Mouse (Mus musculus) forebrain, postnatal 0 days (tissue): ENCODE measurements at regions not wholly inside any gene's neighbourhood (a gene's known extent, or its start where the extent isn't known, plus 50 kb on each side); places are given as distances from the start of the nearest gene placed in this dataset.
"Not testable (repeated sequence)": the region's sequence is repeated elsewhere in the genome, so short reads cannot be mapped to it uniquely, and the experiment has no call there.

Source experiments
- ATAC-seq: fragments of 200-750 bp; cut with Nextera tagmentation; 2 replicates; pipeline ENCODE4 v1.8.0; 2017; ENCODE audit warnings: mild to moderate bottlenecking, moderate library complexity
- DNase-seq: peaks from one replicate; pipeline ENCODE4 v3.0.0-alpha.2; 2015
- H3K27ac ChIP-seq: fragments of 300-500 bp; sonication (generic); 2 replicates; pipeline ENCODE4 v1.5.1; 2014; ENCODE audit warnings: low read depth, mild to moderate bottlenecking, antibody characterized with exemption, low read length, moderate library complexity, mixed read lengths
- H3K27me3 ChIP-seq: fragments of 300-500 bp; sonication (generic); 2 replicates; pipeline ENCODE4 v1.6.1; 2014; ENCODE audit warnings: mild to moderate bottlenecking, low read length, mixed read lengths; ENCODE audit not compliant: insufficient read depth
- H3K36me3 ChIP-seq: fragments of 300-500 bp; sonication (generic); 2 replicates; pipeline ENCODE4 v1.6.1; 2014; ENCODE audit warnings: mild to moderate bottlenecking, moderate library complexity; ENCODE audit not compliant: insufficient read depth
- H3K4me1 ChIP-seq: fragments of 300-500 bp; sonication (generic); 2 replicates; pipeline ENCODE4 v1.6.1; 2014; ENCODE audit warnings: antibody characterized with exemption; ENCODE audit not compliant: insufficient read depth
- H3K4me2 ChIP-seq: fragments of 300-500 bp; sonication (generic); 2 replicates; pipeline ENCODE4 v1.6.1; 2014; ENCODE audit warnings: low read depth, mild to moderate bottlenecking, moderate library complexity
- H3K4me3 ChIP-seq: fragments of 300-500 bp; sonication (generic); 2 replicates; pipeline ENCODE4 v1.5.1; 2014; ENCODE audit warnings: low read depth, low read length, mixed read lengths
- H3K9ac ChIP-seq: fragments of 300-500 bp; sonication (generic); 2 replicates; pipeline ENCODE4 v1.6.1; 2014; ENCODE audit warnings: mild to moderate bottlenecking
- H3K9me3 ChIP-seq: fragments of 300-500 bp; sonication (generic); 2 replicates; pipeline ENCODE4 v1.6.1; 2016; ENCODE audit warnings: low read length
- CTCF ChIP-seq: sonication (generic); IDR thresholded peaks from 2 replicates; pipeline ENCODE4 v1.5.1; 2016; ENCODE audit warnings: antibody characterized with exemption, control low read depth, low read depth
- WGBS: fragments of 180-500 bp; shearing (Covaris S2); extraction: QIAGEN DNeasy Blood & Tissue Kit; methylation state at CpG from one replicate; pipeline ENCODE4 v1.1.7; 2014; 5-methylcytosine and 5-hydroxymethylcytosine counted together

- Histone ChIP-seq H3K9ac (no peak overlapping the region), H3K27ac (no peak overlapping the region), H3K36me3 (no peaks in the 10 kb centered on the region), H3K4me3 (no peak overlapping the region), H3K27me3 (no peaks in the 10 kb centered on the region), H3K4me1 (no peaks in the 10 kb centered on the region), H3K4me2 (no peak overlapping the region), H3K9me3 (no peaks in the 10 kb centered on the region)
- ATAC-seq, result no peak
- TF ChIP-seq CTCF, result no peak
- no peak for DNase-seq
- 21% methylated on average over 8 of the region's 8 CpGs for WGBS
These were observed 336.7 kb downstream of the Samd5 start for GRCm38 (mm10) chr10:9338207-9338801.

GRCm38 (mm10) chr10:9334245-9334845 is 340.7 kb downstream of the Samd5 start:
- no peak for TF ChIP-seq CTCF

GRCm38 (mm10) chr10:9331694-9332093 is 343.3 kb downstream of the Samd5 start:
- DNase-seq, result no peak
- peak; percentile 16; the same call in 1 of the 2 replicates for ATAC-seq
- 31% methylated on average over 3 of the region's 3 CpGs for WGBS

More at GRCm38 (mm10) chr10:9334245-9334845, 340.7 kb downstream of the Samd5 start:
- no peak for DNase-seq
- no peak overlapping the region for H3K27ac ChIP-seq
- no peaks in the 10 kb centered on the region for H3K4me1 ChIP-seq
- no peaks in the 10 kb centered on the region for H3K9me3 ChIP-seq
- no peaks in the 10 kb centered on the region for H3K27me3 ChIP-seq
- ATAC-seq, result no peak; the same call in 1 of the 2 replicates
- no peaks in the 10 kb centered on the region for H3K36me3 ChIP-seq
- no peak overlapping the region for H3K4me2 ChIP-seq
- 39% methylated on average over 10 of the region's 10 CpGs for WGBS
- no peak overlapping the region for H3K9ac ChIP-seq
- no peak overlapping the region for H3K4me3 ChIP-seq

GRCm38 (mm10) chr10:9328324-9328723 is 346.7 kb downstream of the Samd5 start:
- H3K4me3 ChIP-seq, result no peak overlapping the region

More at GRCm38 (mm10) chr10:9331694-9332093, 343.3 kb downstream of the Samd5 start:
- H3K9ac ChIP-seq, result no peak overlapping the region
- H3K4me3 ChIP-seq, result no peak overlapping the region
- no peaks in the 10 kb centered on the region for H3K36me3 ChIP-seq
- H3K4me2 ChIP-seq, result no peak overlapping the region
- no peaks in the 10 kb centered on the region for H3K4me1 ChIP-seq
- no peaks in the 10 kb centered on the region for H3K27me3 ChIP-seq
- no peak overlapping the region for H3K27ac ChIP-seq
- H3K9me3 ChIP-seq, result no peaks in the 10 kb centered on the region
- TF ChIP-seq CTCF, result no peak

GRCm38 (mm10) chr10:9327881-9328280 is 347.1 kb downstream of the Samd5 start:
- H3K4me1 ChIP-seq, DNase-seq: not testable (repeated sequence)

More at GRCm38 (mm10) chr10:9328324-9328723, 346.7 kb downstream of the Samd5 start:
- no peak overlapping the region for H3K27ac ChIP-seq
- H3K36me3 ChIP-seq, result no peaks in the 10 kb centered on the region
- DNase-seq (no peak), ATAC-seq (no peak)
- 87% methylated on average over 4 of the region's 4 CpGs for WGBS
- no peaks in the 10 kb centered on the region for H3K27me3 ChIP-seq
- H3K9me3 ChIP-seq, result no peaks in the 10 kb centered on the region
- no peaks in the 10 kb centered on the region for H3K4me1 ChIP-seq
- no peak for TF ChIP-seq CTCF
- no peak overlapping the region for H3K4me2 ChIP-seq
- H3K9ac ChIP-seq, result no peak overlapping the region

GRCm38 (mm10) chr10:9312326-9312725 is 362.7 kb downstream of the Samd5 start:
- no peaks in the 10 kb centered on the region for H3K4me1 ChIP-seq
- H3K27me3 ChIP-seq, result no peaks in the 10 kb centered on the region
- H3K9ac ChIP-seq, result no peak overlapping the region
- no peak for TF ChIP-seq CTCF
- no peak overlapping the region for H3K4me2 ChIP-seq
- H3K4me3 ChIP-seq, result no peak overlapping the region
- no peaks in the 10 kb centered on the region for H3K9me3 ChIP-seq
- no peaks in the 10 kb centered on the region for H3K36me3 ChIP-seq
- WGBS, result 93% methylated on average over 6 of the region's 6 CpGs
- ATAC-seq (no peak), DNase-seq (no peak)
- no peak overlapping the region for H3K27ac ChIP-seq

More at GRCm38 (mm10) chr10:9327881-9328280, 347.1 kb downstream of the Samd5 start:
- H3K27me3 ChIP-seq, H3K36me3 ChIP-seq, H3K4me3 ChIP-seq, H3K27ac ChIP-seq, H3K9me3 ChIP-seq, ATAC-seq, H3K4me2 ChIP-seq, H3K9ac ChIP-seq: not testable (repeated sequence)
- 62% methylated on average over 4 of the region's 4 CpGs for WGBS

- no peak for TF ChIP-seq CTCF
- no peak overlapping the region for H3K9ac ChIP-seq
- no peaks in the 10 kb centered on the region for H3K9me3 ChIP-seq
- H3K4me2 ChIP-seq, result no peak overlapping the region
- no peaks in the 10 kb centered on the region for H3K27me3 ChIP-seq
- ATAC-seq (no peak), DNase-seq (no peak)
- no peak overlapping the region for H3K4me3 ChIP-seq
- H3K36me3 ChIP-seq, result no peaks in the 10 kb centered on the region
- WGBS, result 32% methylated on average over 5 of the region's 5 CpGs
- no peaks in the 10 kb centered on the region for H3K4me1 ChIP-seq
- no peak overlapping the region for H3K27ac ChIP-seq
These were observed 364.7 kb downstream of the Samd5 start for GRCm38 (mm10) chr10:9310346-9310745.
